19 mouse cellular contexts compared by ENCODE assay signal in genomic region chr3:47218587-47218986, GRCm38 (mm10).
A peak's percentile ranks its signal among the peaks of the same experiment; 100 is the strongest.
DNase-seq lines count a peak whose midpoint lies in the region; ATAC-seq and TF ChIP-seq lines count a peak whose summit lies in the region.
"Had no signal": no experiment of that assay in that cellular context is flagged by ENCODE, and none has a peak within 500 bp of the region (broad histone marks: within the 10 kb centered on the region; RNA-seq: fewer than 3 reads in every experiment).

No protein-coding gene starts in this region.

- no peak overlapping the region for H3K4me2 ChIP-seq in hindbrain, embryonic 11.5 days (replicated peaks; ENCODE audit: low read depth, low read length)
- no peak overlapping the region for H3K4me2 ChIP-seq in hindbrain, embryonic 16.5 days (ENCODE audit: low read length)
- no peak overlapping the region for H3K4me2 ChIP-seq in neural tube, embryonic 11.5 days (ENCODE audit: low read depth)
- H3K4me2 ChIP-seq in forebrain, embryonic 13.5 days: no peak overlapping the region
- H3K4me2 ChIP-seq in forebrain, postnatal 0 days (ENCODE audit: low read depth): no peak overlapping the region
- H3K4me2 ChIP-seq: heart, embryonic 13.5 days; hindbrain, embryonic 15.5 days had no signal

- 41% methylated on average over 1 of the region's 1 CpGs for WGBS in hindbrain, embryonic 11.5 days
- 44% methylated on average over 1 of the region's 1 CpGs for WGBS in hindbrain, embryonic 16.5 days
- 61% methylated on average over 1 of the region's 1 CpGs for WGBS in neural tube, embryonic 11.5 days
- 30% methylated on average over 1 of the region's 1 CpGs for WGBS in forebrain, embryonic 13.5 days
- 11% methylated on average over 1 of the region's 1 CpGs for WGBS in forebrain, postnatal 0 days

- no peaks in the 10 kb centered on the region for H3K36me3 ChIP-seq in hindbrain, embryonic 11.5 days (ENCODE audit: control insufficient read depth, insufficient read depth, low read length)
- no peaks in the 10 kb centered on the region for H3K36me3 ChIP-seq in hindbrain, embryonic 16.5 days (ENCODE audit: control insufficient read depth, insufficient read depth, low read length)
- no peaks in the 10 kb centered on the region for H3K36me3 ChIP-seq in neural tube, embryonic 11.5 days (ENCODE audit: control insufficient read depth, insufficient read depth, low read length)
- no peaks in the 10 kb centered on the region for H3K36me3 ChIP-seq in forebrain, embryonic 13.5 days (ENCODE audit: poor library complexity, severe bottlenecking)
- no peaks in the 10 kb centered on the region for H3K36me3 ChIP-seq in forebrain, postnatal 0 days (ENCODE audit: insufficient read depth)
- H3K36me3 ChIP-seq: embryonic facial prominence, embryonic 10.5 days; heart, embryonic 13.5 days; hindbrain, embryonic 15.5 days had no signal

- no peaks in the 10 kb centered on the region for H3K27me3 ChIP-seq in hindbrain, embryonic 11.5 days (ENCODE audit: control insufficient read depth, insufficient read depth, low read length)
- no peaks in the 10 kb centered on the region for H3K27me3 ChIP-seq in hindbrain, embryonic 16.5 days (replicated peaks; ENCODE audit: control insufficient read depth, insufficient read depth, low read length)
- H3K27me3 ChIP-seq in neural tube, embryonic 11.5 days (ENCODE audit: control insufficient read depth, insufficient read depth, low read length): no peaks in the 10 kb centered on the region
- H3K27me3 ChIP-seq in forebrain, embryonic 13.5 days: no peaks in the 10 kb centered on the region
- no peaks in the 10 kb centered on the region for H3K27me3 ChIP-seq in forebrain, postnatal 0 days (ENCODE audit: insufficient read depth, low read length)
- H3K27me3 ChIP-seq: heart, embryonic 13.5 days; hindbrain, embryonic 15.5 days had no signal

- no peaks in the 10 kb centered on the region for H3K4me1 ChIP-seq in hindbrain, embryonic 11.5 days (replicated peaks; ENCODE audit: control insufficient read depth, insufficient read depth, low read length)
- no peaks in the 10 kb centered on the region for H3K4me1 ChIP-seq in hindbrain, embryonic 16.5 days (ENCODE audit: control insufficient read depth, insufficient read depth, low read depth, low read length)
- H3K4me1 ChIP-seq in neural tube, embryonic 11.5 days (ENCODE audit: control insufficient read depth, insufficient read depth, low read length): no peaks in the 10 kb centered on the region
- no peaks in the 10 kb centered on the region for H3K4me1 ChIP-seq in forebrain, embryonic 13.5 days
- H3K4me1 ChIP-seq in forebrain, postnatal 0 days (ENCODE audit: insufficient read depth): no peaks in the 10 kb centered on the region
- H3K4me1 ChIP-seq: embryonic facial prominence, embryonic 10.5 days; heart, embryonic 13.5 days; hindbrain, embryonic 15.5 days had no signal

- no peak for DNase-seq in hindbrain, embryonic 11.5 days (ENCODE audit: low spot score)
- no peak for DNase-seq in neural tube, embryonic 11.5 days (ENCODE audit: low spot score)
- DNase-seq in neural tube, embryonic 10.5 days (ENCODE audit: extremely low spot score, low spot score): no peak
- DNase-seq in forebrain, postnatal 0 days: no peak
- DNase-seq in testis, postnatal 14 days (ENCODE audit: low spot score): no peak
- no peak for DNase-seq in yolk sac, embryonic 10.5 days (ENCODE audit: low spot score)
- DNase-seq: adrenal gland, postnatal 10 days; cerebellum, adult 2 months; cerebellum, postnatal 10 days; gastrocnemius, adult 2 months; gastrocnemius, postnatal 25 days; heart, adult 11 months; heart, postnatal 36 days; kidney, adult 11 months had no signal

- H3K9me3 ChIP-seq in hindbrain, embryonic 11.5 days (ENCODE audit: control insufficient read depth, low read length): no peaks in the 10 kb centered on the region
- no peaks in the 10 kb centered on the region for H3K9me3 ChIP-seq in hindbrain, embryonic 16.5 days (ENCODE audit: control insufficient read depth, low read length)
- H3K9me3 ChIP-seq in neural tube, embryonic 11.5 days (ENCODE audit: control insufficient read depth, low read length): no peaks in the 10 kb centered on the region
- no peaks in the 10 kb centered on the region for H3K9me3 ChIP-seq in forebrain, embryonic 13.5 days (replicated peaks)
- H3K9me3 ChIP-seq in forebrain, postnatal 0 days (ENCODE audit: low read length): no peaks in the 10 kb centered on the region
- H3K9me3 ChIP-seq: embryonic facial prominence, embryonic 10.5 days; heart, embryonic 13.5 days; hindbrain, embryonic 15.5 days had no signal

- H3K27ac ChIP-seq in hindbrain, embryonic 11.5 days (ENCODE audit: low read depth, low read length): no peak overlapping the region
- no peak overlapping the region for H3K27ac ChIP-seq in hindbrain, embryonic 16.5 days (ENCODE audit: low read depth, low read length)
- H3K27ac ChIP-seq in neural tube, embryonic 11.5 days (ENCODE audit: low read depth, low read length): no peak overlapping the region
- H3K27ac ChIP-seq in forebrain, embryonic 13.5 days: no peak overlapping the region
- H3K27ac ChIP-seq in forebrain, postnatal 0 days (ENCODE audit: low read depth, low read length): no peak overlapping the region
- H3K27ac ChIP-seq: embryonic facial prominence, embryonic 10.5 days; gastrocnemius, adult 2 months; heart, embryonic 13.5 days; hindbrain, embryonic 15.5 days had no signal

- peak; percentile 66; the same call in 1 of the 2 replicates for ATAC-seq in hindbrain, embryonic 11.5 days (ENCODE audit: low FRiP score)
- ATAC-seq in hindbrain, embryonic 16.5 days: no peak
- peak; percentile 45; the same call in 1 of the 2 replicates for ATAC-seq in neural tube, embryonic 11.5 days (ENCODE audit: insufficient read depth, low FRiP score, low TSS enrichment)
- peak; percentile 75; the same call in 1 of the 2 replicates for ATAC-seq in forebrain, embryonic 13.5 days
- ATAC-seq in forebrain, postnatal 0 days: peak; percentile 48; the same call in 1 of the 2 replicates

- H3K4me3 ChIP-seq in hindbrain, embryonic 11.5 days (ENCODE audit: low read depth, low read length): no peak overlapping the region
- H3K4me3 ChIP-seq in hindbrain, embryonic 16.5 days (ENCODE audit: low read length): no peak overlapping the region
- no peak overlapping the region for H3K4me3 ChIP-seq in neural tube, embryonic 11.5 days (ENCODE audit: low read depth, low read length)
- no peak overlapping the region for H3K4me3 ChIP-seq in forebrain, embryonic 13.5 days
- H3K4me3 ChIP-seq in forebrain, postnatal 0 days (ENCODE audit: low read depth, low read length): no peak overlapping the region
- H3K4me3 ChIP-seq: embryonic facial prominence, embryonic 10.5 days; gastrocnemius, adult 2 months; heart, embryonic 13.5 days; hindbrain, embryonic 15.5 days had no signal

- TF ChIP-seq CTCF in forebrain, postnatal 0 days (IDR thresholded peaks at IDR 0.05; ENCODE audit: low read depth): no peak

- no peak overlapping the region for H3K9ac ChIP-seq in hindbrain, embryonic 11.5 days (ENCODE audit: low read depth, low read length)
- H3K9ac ChIP-seq in hindbrain, embryonic 16.5 days (ENCODE audit: low read depth, low read length): no peak overlapping the region
- H3K9ac ChIP-seq in neural tube, embryonic 11.5 days (ENCODE audit: low read length): no peak overlapping the region
- no peak overlapping the region for H3K9ac ChIP-seq in forebrain, embryonic 13.5 days
- H3K9ac ChIP-seq in forebrain, postnatal 0 days: no peak overlapping the region
- H3K9ac ChIP-seq: heart, embryonic 13.5 days; hindbrain, embryonic 15.5 days had no signal
